Comparison of ENCODE assay signal across 11 mouse cellular contexts in genomic region chr8:95395186-95395918, GRCm38 (mm10). TPM values are rescaled to one million over a fixed set of nuclear protein-coding genes. Genes with fewer than 3 reads are reported as not detected.
DNase-seq lines count a peak whose midpoint lies in the region; ATAC-seq lines count a peak whose summit lies in the region.
"Had no signal": no experiment of that assay in that cellular context is flagged by ENCODE, and none has a peak within 500 bp of the region (broad histone marks: within the 10 kb centered on the region; RNA-seq: fewer than 3 reads in every experiment).

No protein-coding gene starts in this region.

- WGBS in heart, embryonic 12.5 days: 20% methylated on average over 8 of the region's 8 CpGs
- 23% methylated on average over 8 of the region's 8 CpGs for WGBS in lung, embryonic 16.5 days
- 31% methylated on average over 8 of the region's 8 CpGs for WGBS in embryonic facial prominence, embryonic 15.5 days
- WGBS in stomach, embryonic 15.5 days: 43% methylated on average over 8 of the region's 8 CpGs

- ATAC-seq in heart, embryonic 12.5 days (ENCODE audit: insufficient number of reproducible peaks, low FRiP score): peak; percentile 55
- peak; percentile 55 for ATAC-seq in lung, embryonic 16.5 days (ENCODE audit: low read depth)
- no peak for ATAC-seq in embryonic facial prominence, embryonic 15.5 days (ENCODE audit: insufficient number of reproducible peaks, low FRiP score, low TSS enrichment, low read depth)
- no peak; the same call in 1 of the 2 replicates for ATAC-seq in stomach, embryonic 15.5 days (ENCODE audit: insufficient read depth, low FRiP score, low read depth)
- no peak for ATAC-seq in inflammation-experienced regulatory T-cells, adult 6 months

- H3K36me3 ChIP-seq in heart, embryonic 12.5 days: no peaks in the 10 kb centered on the region
- H3K36me3 ChIP-seq in lung, embryonic 16.5 days (ENCODE audit: control insufficient read depth, insufficient read depth, low read length): no peaks in the 10 kb centered on the region
- no peaks in the 10 kb centered on the region for H3K36me3 ChIP-seq in embryonic facial prominence, embryonic 15.5 days
- H3K36me3 ChIP-seq in stomach, embryonic 15.5 days: no peaks in the 10 kb centered on the region

- peak overlapping the region; percentile 43 for H3K27ac ChIP-seq in heart, embryonic 12.5 days (ENCODE audit: poor library complexity, severe bottlenecking)
- H3K27ac ChIP-seq in lung, embryonic 16.5 days (ENCODE audit: low read length): peak overlapping the region; percentile 64
- peak overlapping the region; percentile 28; the same call in 1 of the 2 replicates for H3K27ac ChIP-seq in embryonic facial prominence, embryonic 15.5 days (replicated peaks)
- H3K27ac ChIP-seq in stomach, embryonic 15.5 days: peak overlapping the region; percentile 54
- H3K27ac ChIP-seq: hindbrain, embryonic 14.5 days had no signal

- H3K4me1 ChIP-seq in heart, embryonic 12.5 days (replicated peaks): peaks cover 49% of the 10 kb centered on the region
- peaks cover 20% of the 10 kb centered on the region for H3K4me1 ChIP-seq in lung, embryonic 16.5 days (replicated peaks; ENCODE audit: control insufficient read depth, insufficient read depth, low read length)
- H3K4me1 ChIP-seq in embryonic facial prominence, embryonic 15.5 days: peaks cover 15% of the 10 kb centered on the region
- H3K4me1 ChIP-seq in stomach, embryonic 15.5 days: peaks cover 13% of the 10 kb centered on the region; the same call in 1 of the 2 replicates

- no peaks in the 10 kb centered on the region for H3K9me3 ChIP-seq in heart, embryonic 12.5 days (replicated peaks)
- H3K9me3 ChIP-seq in lung, embryonic 16.5 days (ENCODE audit: control insufficient read depth, low read length): no peaks in the 10 kb centered on the region
- no peaks in the 10 kb centered on the region for H3K9me3 ChIP-seq in embryonic facial prominence, embryonic 15.5 days (replicated peaks)
- H3K9me3 ChIP-seq in stomach, embryonic 15.5 days: no peaks in the 10 kb centered on the region

- no peak overlapping the region for H3K4me3 ChIP-seq in heart, embryonic 12.5 days
- no peak overlapping the region for H3K4me3 ChIP-seq in lung, embryonic 16.5 days (ENCODE audit: low read length)
- no peak overlapping the region for H3K4me3 ChIP-seq in embryonic facial prominence, embryonic 15.5 days (replicated peaks)
- H3K4me3 ChIP-seq in stomach, embryonic 15.5 days (replicated peaks): no peak overlapping the region

- no peaks in the 10 kb centered on the region for H3K27me3 ChIP-seq in heart, embryonic 12.5 days (replicated peaks)
- H3K27me3 ChIP-seq in lung, embryonic 16.5 days (ENCODE audit: control insufficient read depth, insufficient read depth, low read depth, low read length): no peaks in the 10 kb centered on the region
- no peaks in the 10 kb centered on the region for H3K27me3 ChIP-seq in embryonic facial prominence, embryonic 15.5 days
- no peaks in the 10 kb centered on the region for H3K27me3 ChIP-seq in stomach, embryonic 15.5 days (replicated peaks)

- H3K9ac ChIP-seq in heart, embryonic 12.5 days: peak overlapping the region; percentile 17
- H3K9ac ChIP-seq in lung, embryonic 16.5 days (ENCODE audit: low read length): peak overlapping the region; percentile 40; the same call in 1 of the 2 replicates
- H3K9ac ChIP-seq in embryonic facial prominence, embryonic 15.5 days: no peak overlapping the region
- H3K9ac ChIP-seq in stomach, embryonic 15.5 days: no peak overlapping the region
- H3K9ac ChIP-seq: hindbrain, embryonic 14.5 days had no signal

- no peak for DNase-seq in heart, adult 9 months (ENCODE audit: low spot score in 2 of 2)
- no peak for DNase-seq in lung, postnatal 25 days (ENCODE audit: low spot score)
- no peak for DNase-seq in cerebellum, adult 9-10 months
- DNase-seq: cerebellum, adult 9-11 months; thymus, postnatal 4 days had no signal

- H3K4me2 ChIP-seq in heart, embryonic 12.5 days: peak overlapping the region; percentile 20; the same call in 1 of the 2 replicates
- no peak overlapping the region for H3K4me2 ChIP-seq in lung, embryonic 16.5 days (ENCODE audit: low read depth, low read length)
- no peak overlapping the region for H3K4me2 ChIP-seq in embryonic facial prominence, embryonic 15.5 days (replicated peaks)
- H3K4me2 ChIP-seq in stomach, embryonic 15.5 days: no peak overlapping the region
- H3K4me2 ChIP-seq: hindbrain, embryonic 14.5 days had no signal

RNA-seq across cellular contexts. Expression of gene Cfap20, which starts 39.3 kb away (rescaled TPM):
- 151 and 153 TPM in 2 replicates for polyA plus RNA-seq in heart, embryonic 12.5 days (2016; fragmentation: Nextera tagmentation; extraction: Ambion mirVana)
- polyA plus RNA-seq in lung, embryonic 16.5 days (2015; fragmentation: Nextera tagmentation; extraction: Ambion mirVana): 149 and 156 TPM in 2 replicates
- polyA plus RNA-seq in embryonic facial prominence, embryonic 15.5 days (2015; fragmentation: Nextera tagmentation; extraction: Ambion mirVana): 138 and 155 TPM in 2 replicates
- 134 and 140 TPM in 2 replicates for polyA plus RNA-seq in stomach, embryonic 15.5 days (2015; fragmentation: Nextera tagmentation; extraction: Ambion mirVana)
- 10 to 100 TPM; 55.7 to 72.2 (median 70.1) TPM for polyA plus RNA-seq in inflammation-experienced regulatory T-cells, adult 6 months (2017; shearing (Covaris generic))

RNA-seq across cellular contexts. Expression of gene Mmp15, which starts 43.3 kb away (rescaled TPM):
- 86.0 and 86.6 TPM in 2 replicates for polyA plus RNA-seq in heart, embryonic 12.5 days (2016; fragmentation: Nextera tagmentation; extraction: Ambion mirVana)
- polyA plus RNA-seq in lung, embryonic 16.5 days (2015; fragmentation: Nextera tagmentation; extraction: Ambion mirVana): 13.1 and 14.1 TPM in 2 replicates
- 12.6 and 13.0 TPM in 2 replicates for polyA plus RNA-seq in embryonic facial prominence, embryonic 15.5 days (2015; fragmentation: Nextera tagmentation; extraction: Ambion mirVana)
- 17.0 and 20.0 TPM in 2 replicates for polyA plus RNA-seq in stomach, embryonic 15.5 days (2015; fragmentation: Nextera tagmentation; extraction: Ambion mirVana)
- 1 to 10 TPM in 1 of 3 experiments, under 1 TPM in 2; 0.53 to 1.3 (median 0.63) TPM for polyA plus RNA-seq in inflammation-experienced regulatory T-cells, adult 6 months (2017; shearing (Covaris generic))

Comparison
In these comparisons a context has a peak if more than half of its experiments do, and no peak if none do; other contexts are left out.
1. ATAC-seq: peak in heart, embryonic 12.5 days (single experiment) and lung, embryonic 16.5 days (single experiment); none in embryonic facial prominence, embryonic 15.5 days (single experiment), stomach, embryonic 15.5 days (single experiment) and inflammation-experienced regulatory T-cells, adult 6 months (single experiment).
2. H3K9ac ChIP-seq: peak in heart, embryonic 12.5 days (single experiment) and lung, embryonic 16.5 days (single experiment); none in embryonic facial prominence, embryonic 15.5 days (single experiment) and stomach, embryonic 15.5 days (single experiment).
3. Peak in every context shown above with its lines, with median percentiles within 50 percentile points of each other: H3K27ac ChIP-seq.